Mouse (Mus musculus): ENCODE data around the gene Cers3. TPM values are rescaled to one million over a fixed set of nuclear protein-coding genes. Genes with fewer than 3 reads are reported as not detected.

Cers3 gene
- polyA plus RNA-seq, 1 experiment from 2014 or later: 0.63 TPM

DNA sequence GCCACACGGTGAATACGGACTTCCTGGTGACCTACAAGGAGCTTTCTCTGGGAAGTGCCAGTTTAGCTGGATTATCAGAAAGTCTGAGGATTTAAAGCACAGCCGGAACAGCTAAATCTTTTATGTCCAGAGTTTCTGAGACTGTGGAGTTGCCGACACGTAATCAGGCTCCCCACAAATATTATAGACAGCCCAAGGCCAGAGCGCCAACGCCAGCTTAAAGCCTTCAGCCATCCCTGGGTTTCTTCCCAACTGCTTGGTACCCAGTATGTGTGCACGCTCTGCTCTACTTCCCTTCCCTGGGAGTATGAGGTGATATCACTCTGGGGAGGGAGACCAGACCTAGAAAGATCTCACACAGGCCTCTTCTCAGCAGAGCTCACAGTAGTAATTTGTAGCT, 10.5 kb downstream of the Cers3 start:
- H3K27ac ChIP-seq (ENCODE audit: low read length): no peak overlapping the region

DNA sequence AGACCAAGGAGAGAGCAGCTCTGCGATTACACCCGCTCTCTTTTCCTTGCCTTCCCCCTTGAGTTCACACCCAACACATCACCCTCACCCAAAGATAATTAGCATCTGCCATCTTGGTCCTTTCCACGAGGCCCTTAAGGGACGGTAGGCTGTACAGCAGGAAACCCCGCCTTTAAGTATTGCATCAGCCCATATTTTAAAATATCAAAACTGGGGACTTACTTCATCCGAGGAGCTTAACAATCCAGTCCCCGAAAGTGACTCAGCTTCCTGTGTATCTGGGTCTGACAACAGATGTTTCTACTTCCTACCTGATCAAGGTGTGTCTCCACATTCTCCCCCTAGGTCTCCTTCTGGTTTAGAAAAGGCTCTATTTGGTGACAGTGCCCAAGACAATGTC, 12.3 kb downstream of the Cers3 start:
- peaks cover 3% of the 10 kb centered on the region; the same call in 1 of the 2 replicates for H3K4me1 ChIP-seq (ENCODE audit: control insufficient read depth, insufficient read depth, low read length)
- H3K9ac ChIP-seq (ENCODE audit: low read length): no peak overlapping the region
- ATAC-seq (replicated peaks; ENCODE audit: extremely low read depth, insufficient read depth, low FRiP score): no peak
- WGBS: 72% methylated on average over 7 of the region's 7 CpGs
- H3K27me3 ChIP-seq (ENCODE audit: control insufficient read depth, insufficient read depth, low read length): no peaks in the 10 kb centered on the region
- no peak overlapping the region for H3K27ac ChIP-seq (ENCODE audit: low read length)
- no peaks in the 10 kb centered on the region for H3K9me3 ChIP-seq (replicated peaks; ENCODE audit: control insufficient read depth, low read length)
- no peak overlapping the region for H3K4me2 ChIP-seq (ENCODE audit: low read depth, low read length)
- H3K36me3 ChIP-seq (ENCODE audit: control insufficient read depth, insufficient read depth): no peaks in the 10 kb centered on the region
- H3K4me3 ChIP-seq (ENCODE audit: low read length): no peak overlapping the region

More for the DNA sequence above, 10.5 kb downstream of the Cers3 start:
- Histone ChIP-seq H3K4me2 (ENCODE audit: low read depth, low read length) (no peak overlapping the region), H3K4me1 (ENCODE audit: control insufficient read depth, insufficient read depth, low read length) (no peaks in the 10 kb centered on the region), H3K36me3 (ENCODE audit: control insufficient read depth, insufficient read depth) (no peaks in the 10 kb centered on the region), H3K4me3 (ENCODE audit: low read length) (no peak overlapping the region), H3K9me3 (replicated peaks; ENCODE audit: control insufficient read depth, low read length) (no peaks in the 10 kb centered on the region), H3K27me3 (ENCODE audit: control insufficient read depth, insufficient read depth, low read length) (no peaks in the 10 kb centered on the region), H3K9ac (ENCODE audit: low read length) (no peak overlapping the region)
- no peak for ATAC-seq (replicated peaks; ENCODE audit: extremely low read depth, insufficient read depth, low FRiP score)
- WGBS: 82% methylated on average over 8 of the region's 8 CpGs

DNA sequence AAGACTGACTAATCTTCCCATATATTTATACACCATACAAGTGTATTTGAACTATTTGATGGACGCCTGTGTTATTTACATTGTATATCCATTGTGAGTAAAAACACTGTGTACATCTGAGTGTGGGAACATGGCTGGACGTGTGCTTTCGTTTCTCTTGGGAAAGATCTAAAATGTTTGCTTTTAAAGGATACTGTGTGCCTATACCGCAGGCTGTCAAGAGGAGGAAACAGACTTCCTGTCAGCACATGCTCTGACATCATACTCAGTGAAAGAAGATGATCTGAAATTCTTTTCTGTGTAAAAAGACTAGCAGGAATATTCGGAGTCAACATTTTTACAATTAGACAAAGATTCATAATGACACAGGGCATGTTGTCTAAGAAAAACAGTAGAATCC, 26.6 kb downstream of the Cers3 start:
- no peaks in the 10 kb centered on the region for H3K27me3 ChIP-seq (ENCODE audit: control insufficient read depth, insufficient read depth, low read length)
- no peak overlapping the region for H3K9ac ChIP-seq (ENCODE audit: low read length)
- peak overlapping the region; percentile 71 for H3K27ac ChIP-seq (ENCODE audit: low read length)
- H3K36me3 ChIP-seq (ENCODE audit: control insufficient read depth, insufficient read depth): no peaks in the 10 kb centered on the region
- H3K4me1 ChIP-seq (ENCODE audit: control insufficient read depth, insufficient read depth, low read length): peaks cover 14% of the 10 kb centered on the region
- H3K4me3 ChIP-seq (ENCODE audit: low read length): no peak overlapping the region
- 35% methylated on average over 5 of the region's 5 CpGs for WGBS
- no peak for ATAC-seq (replicated peaks; ENCODE audit: extremely low read depth, insufficient read depth, low FRiP score)
- no peaks in the 10 kb centered on the region for H3K9me3 ChIP-seq (replicated peaks; ENCODE audit: control insufficient read depth, low read length)
- H3K4me2 ChIP-seq (ENCODE audit: low read depth, low read length): no peak overlapping the region

DNA sequence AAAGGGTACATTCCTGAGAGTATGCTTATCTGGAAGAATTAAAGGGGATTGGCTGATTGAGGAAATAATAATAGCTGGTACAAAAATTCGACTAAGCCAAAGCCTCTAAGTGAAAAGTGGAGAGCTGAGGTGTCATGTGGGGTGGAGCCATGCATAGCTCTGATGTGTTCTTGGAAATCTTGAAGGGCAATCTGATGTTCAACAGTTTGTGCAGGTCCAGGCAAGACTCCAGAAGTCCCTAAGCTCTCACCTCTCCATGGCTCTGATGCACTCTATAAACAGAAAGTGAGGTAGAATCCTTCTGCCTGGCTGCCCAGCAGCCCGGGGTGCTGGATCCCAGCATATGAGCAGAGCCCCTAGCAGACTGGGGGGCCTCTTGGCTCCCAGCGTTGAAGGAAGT, 27.4 kb downstream of the Cers3 start:
- Histone ChIP-seq H3K27ac (ENCODE audit: low read length) (peak overlapping the region; percentile 71), H3K9ac (ENCODE audit: low read length) (no peak overlapping the region), H3K27me3 (ENCODE audit: control insufficient read depth, insufficient read depth, low read length) (no peaks in the 10 kb centered on the region), H3K4me2 (ENCODE audit: low read depth, low read length) (peak overlapping the region; percentile 11), H3K36me3 (ENCODE audit: control insufficient read depth, insufficient read depth) (no peaks in the 10 kb centered on the region), H3K4me3 (ENCODE audit: low read length) (no peak overlapping the region), H3K4me1 (ENCODE audit: control insufficient read depth, insufficient read depth, low read length) (peaks cover 14% of the 10 kb centered on the region), H3K9me3 (replicated peaks; ENCODE audit: control insufficient read depth, low read length) (no peaks in the 10 kb centered on the region)
- peak; percentile 65 for ATAC-seq (replicated peaks; ENCODE audit: extremely low read depth, insufficient read depth, low FRiP score)
- 30% methylated on average over 3 of the region's 3 CpGs for WGBS

DNA sequence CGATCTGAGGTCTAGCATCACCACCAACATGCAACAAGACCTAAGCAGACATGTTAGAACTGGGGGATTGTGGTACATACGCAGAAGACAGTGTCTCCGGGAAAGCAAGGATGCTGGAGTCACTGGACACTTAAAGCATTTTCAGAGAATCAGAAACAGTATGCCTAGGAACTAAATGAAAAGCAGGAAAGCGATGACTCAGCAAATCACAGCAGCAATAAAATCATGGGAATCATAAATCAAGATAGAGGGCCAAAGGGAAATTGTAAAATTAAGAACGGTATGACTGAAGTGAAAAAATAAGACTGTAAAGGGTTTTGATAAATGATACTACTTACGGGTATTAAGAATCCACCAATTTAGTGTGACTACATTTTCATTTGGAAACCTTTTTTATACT, 27.9 kb downstream of the Cers3 start:
- H3K4me1 ChIP-seq (ENCODE audit: control insufficient read depth, insufficient read depth, low read length): peaks cover 14% of the 10 kb centered on the region
- no peaks in the 10 kb centered on the region for H3K9me3 ChIP-seq (replicated peaks; ENCODE audit: control insufficient read depth, low read length)
- H3K36me3 ChIP-seq (ENCODE audit: control insufficient read depth, insufficient read depth): no peaks in the 10 kb centered on the region
- H3K4me2 ChIP-seq (ENCODE audit: low read depth, low read length): no peak overlapping the region
- 90% methylated on average over 6 of the region's 6 CpGs for WGBS
- H3K27ac ChIP-seq (ENCODE audit: low read length): peak overlapping the region; percentile 71
- no peak for ATAC-seq (replicated peaks; ENCODE audit: extremely low read depth, insufficient read depth, low FRiP score)
- H3K9ac ChIP-seq (ENCODE audit: low read length): no peak overlapping the region
- no peaks in the 10 kb centered on the region for H3K27me3 ChIP-seq (ENCODE audit: control insufficient read depth, insufficient read depth, low read length)
- H3K4me3 ChIP-seq (ENCODE audit: low read length): no peak overlapping the region

DNA sequence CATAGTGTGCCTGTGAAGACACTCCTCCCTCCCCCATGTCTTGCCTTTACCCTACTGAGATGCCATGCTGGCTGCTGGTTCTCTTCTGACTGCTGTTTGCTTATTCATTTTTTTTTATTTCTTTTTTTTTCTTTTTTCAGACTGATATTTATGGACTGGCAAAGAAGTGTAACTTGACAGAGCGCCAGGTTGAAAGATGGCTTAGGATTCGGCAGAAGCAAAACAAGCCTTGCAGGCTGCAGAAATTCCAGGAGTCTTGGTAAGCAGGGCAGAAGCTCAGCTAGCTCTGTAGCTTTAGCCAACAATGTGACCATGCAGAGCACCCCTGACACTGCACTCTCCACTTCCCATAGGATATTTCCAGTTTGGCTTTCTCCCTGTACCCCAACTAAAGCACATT, 36.1 kb downstream of the Cers3 start:
- H3K9ac ChIP-seq (ENCODE audit: low read length): no peak overlapping the region
- H3K27me3 ChIP-seq (ENCODE audit: control insufficient read depth, insufficient read depth, low read length): no peaks in the 10 kb centered on the region
- H3K4me2 ChIP-seq (ENCODE audit: low read depth, low read length): no peak overlapping the region
- no peak overlapping the region for H3K4me3 ChIP-seq (ENCODE audit: low read length)
- ATAC-seq (replicated peaks; ENCODE audit: extremely low read depth, insufficient read depth, low FRiP score): no peak
- WGBS: 34% methylated on average over 2 of the region's 2 CpGs
- no peaks in the 10 kb centered on the region for H3K4me1 ChIP-seq (ENCODE audit: control insufficient read depth, insufficient read depth, low read length)
- H3K36me3 ChIP-seq (ENCODE audit: control insufficient read depth, insufficient read depth): no peaks in the 10 kb centered on the region
- no peaks in the 10 kb centered on the region for H3K9me3 ChIP-seq (replicated peaks; ENCODE audit: control insufficient read depth, low read length)
- no peak overlapping the region for H3K27ac ChIP-seq (ENCODE audit: low read length)

DNA sequence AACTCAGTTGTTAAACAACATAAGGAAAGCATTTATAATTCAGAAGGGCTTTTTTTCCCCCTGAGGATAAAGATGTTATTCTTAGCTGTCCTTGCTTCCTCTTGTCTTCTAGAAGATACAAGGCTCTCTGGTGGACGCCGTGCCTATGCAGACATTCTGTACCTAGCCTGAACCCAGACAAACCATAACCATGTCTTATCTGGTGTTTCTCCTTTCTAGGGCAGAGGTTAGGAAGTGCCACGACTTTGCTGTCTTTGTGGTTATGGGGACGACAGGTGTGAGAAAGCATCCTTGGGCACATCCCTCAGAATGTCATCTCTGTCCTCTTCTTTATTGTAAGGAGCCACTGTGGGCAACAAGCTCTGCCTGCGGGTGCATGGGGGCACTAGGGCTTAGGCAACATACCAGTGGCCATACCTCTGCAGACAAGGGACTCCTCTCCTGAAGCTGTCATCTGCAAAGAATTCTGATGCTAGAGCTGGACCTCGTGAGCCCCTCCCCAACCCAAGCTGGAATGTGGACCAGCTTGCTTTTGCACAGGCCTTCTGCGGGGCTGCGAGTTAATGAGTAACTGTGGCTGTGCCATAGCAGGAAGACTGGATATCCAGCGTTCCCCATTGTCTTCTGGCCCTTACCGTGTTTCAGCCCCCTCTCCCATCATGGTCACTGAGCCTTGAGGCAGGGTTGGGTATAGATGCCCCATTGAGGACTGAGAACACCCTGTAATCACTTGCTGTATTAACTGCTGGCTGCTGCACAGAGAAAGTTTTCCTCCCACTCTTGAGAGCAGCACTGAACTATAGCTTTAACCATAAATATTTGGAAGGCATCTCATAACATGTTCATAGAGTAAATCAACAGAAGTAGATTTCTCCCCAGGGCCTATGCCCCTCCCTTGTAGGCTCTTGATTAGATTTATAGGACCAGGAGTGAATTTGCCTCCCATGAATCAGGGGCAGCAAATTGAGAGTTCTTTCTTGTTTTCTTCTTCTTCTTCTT, 36.9 kb downstream of the Cers3 start:
- H3K4me2 ChIP-seq (ENCODE audit: low read depth, low read length): no peak overlapping the region
- H3K36me3 ChIP-seq (ENCODE audit: control insufficient read depth, insufficient read depth): no peaks in the 10 kb centered on the region
- H3K27ac ChIP-seq (ENCODE audit: low read length): no peak overlapping the region
- H3K9ac ChIP-seq (ENCODE audit: low read length): no peak overlapping the region
- no peaks in the 10 kb centered on the region for H3K9me3 ChIP-seq (replicated peaks; ENCODE audit: control insufficient read depth, low read length)
- no peaks in the 10 kb centered on the region for H3K4me1 ChIP-seq (ENCODE audit: control insufficient read depth, insufficient read depth, low read length)
- no peaks in the 10 kb centered on the region for H3K27me3 ChIP-seq (ENCODE audit: control insufficient read depth, insufficient read depth, low read length)
- no peak overlapping the region for H3K4me3 ChIP-seq (ENCODE audit: low read length)
- WGBS: 50% methylated on average over 10 of the region's 10 CpGs
- no peak for ATAC-seq (replicated peaks; ENCODE audit: extremely low read depth, insufficient read depth, low FRiP score)

DNA sequence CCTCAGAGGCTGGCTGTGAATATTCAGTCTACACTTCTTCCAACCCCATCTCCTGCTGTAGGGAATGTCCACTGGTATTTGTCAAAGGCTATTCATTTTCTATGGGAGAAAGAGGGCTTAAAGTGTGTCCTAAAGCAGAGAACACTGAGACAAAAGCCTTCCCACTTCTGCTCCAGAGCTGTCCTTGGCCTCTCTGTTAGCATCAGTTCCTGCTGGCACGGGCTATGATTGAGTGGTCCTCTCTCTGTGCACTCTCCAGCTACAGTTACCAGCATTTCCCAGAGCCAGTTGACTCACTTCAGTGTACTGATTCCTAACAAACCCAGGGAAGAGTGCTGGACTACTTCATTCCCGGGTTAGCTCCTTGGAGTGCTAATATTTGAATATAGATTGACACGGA, 43.2 kb downstream of the Cers3 start:
- Histone ChIP-seq H3K4me3 (ENCODE audit: low read length) (no peak overlapping the region), H3K4me2 (ENCODE audit: low read depth, low read length) (no peak overlapping the region), H3K4me1 (ENCODE audit: control insufficient read depth, insufficient read depth, low read length) (peaks cover 9% of the 10 kb centered on the region), H3K27me3 (ENCODE audit: control insufficient read depth, insufficient read depth, low read length) (no peaks in the 10 kb centered on the region), H3K9ac (ENCODE audit: low read length) (no peak overlapping the region), H3K27ac (ENCODE audit: low read length) (no peak overlapping the region), H3K36me3 (ENCODE audit: control insufficient read depth, insufficient read depth) (no peaks in the 10 kb centered on the region), H3K9me3 (replicated peaks; ENCODE audit: control insufficient read depth, low read length) (no peaks in the 10 kb centered on the region)
- 59% methylated on average over 3 of the region's 3 CpGs for WGBS
- ATAC-seq (replicated peaks; ENCODE audit: extremely low read depth, insufficient read depth, low FRiP score): no peak

DNA sequence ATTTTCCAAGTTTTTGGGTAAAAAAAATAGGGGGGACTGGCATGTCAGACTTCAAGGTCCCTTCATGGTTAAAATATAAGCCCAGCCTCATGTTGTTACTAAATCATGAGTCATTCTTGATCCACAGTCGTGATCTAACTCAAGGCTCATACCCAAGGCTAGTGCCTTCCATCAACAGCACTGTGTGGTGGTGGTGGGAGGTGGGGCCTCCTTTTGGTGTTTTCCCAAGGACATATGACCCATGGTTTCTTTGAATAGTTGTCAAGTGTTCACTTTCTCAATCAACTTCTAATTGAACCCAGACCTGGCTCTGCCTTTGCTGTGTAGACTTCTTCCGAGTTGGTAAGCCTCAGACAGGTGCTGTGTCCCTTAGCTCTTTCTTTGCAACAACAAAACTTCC, 44.5 kb downstream of the Cers3 start:
- WGBS: 57% methylated on average over 2 of the region's 2 CpGs
- Histone ChIP-seq H3K36me3 (ENCODE audit: control insufficient read depth, insufficient read depth) (no peaks in the 10 kb centered on the region), H3K4me3 (ENCODE audit: low read length) (no peak overlapping the region), H3K9ac (ENCODE audit: low read length) (no peak overlapping the region), H3K9me3 (replicated peaks; ENCODE audit: control insufficient read depth, low read length) (no peaks in the 10 kb centered on the region), H3K27me3 (ENCODE audit: control insufficient read depth, insufficient read depth, low read length) (no peaks in the 10 kb centered on the region), H3K4me2 (ENCODE audit: low read depth, low read length) (no peak overlapping the region), H3K4me1 (ENCODE audit: control insufficient read depth, insufficient read depth, low read length) (peaks cover 9% of the 10 kb centered on the region), H3K27ac (ENCODE audit: low read length) (no peak overlapping the region)
- no peak for ATAC-seq (replicated peaks; ENCODE audit: extremely low read depth, insufficient read depth, low FRiP score)
